Comparison of ENCODE assay signal across 10 mouse cellular contexts in the genomic region with DNA sequence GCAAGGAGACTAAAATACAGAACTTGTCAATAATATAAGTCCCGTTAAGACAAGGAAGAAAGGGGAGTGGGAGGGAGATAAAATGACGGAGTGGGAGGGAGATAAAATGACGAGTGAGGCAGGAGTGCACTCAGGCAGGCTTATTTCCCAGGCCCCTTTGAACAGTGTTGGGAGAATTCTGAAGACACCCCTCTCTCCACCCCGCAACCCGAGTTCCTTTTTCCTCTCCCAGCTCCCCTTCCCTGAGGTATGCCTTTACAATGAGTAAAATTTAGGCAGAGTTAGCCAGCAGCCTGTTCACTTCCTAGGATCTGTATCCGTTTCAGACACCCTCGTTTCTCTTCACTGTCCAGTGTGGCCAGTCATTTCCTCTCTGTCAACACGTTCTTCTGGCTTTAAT.
A peak's percentile ranks its signal among the peaks of the same experiment; 100 is the strongest.
DNase-seq lines count a peak whose midpoint lies in the region; ATAC-seq and TF ChIP-seq lines count a peak whose summit lies in the region.
"Had no signal": no experiment of that assay in that cellular context is flagged by ENCODE, and none has a peak within 500 bp of the region (broad histone marks: within the 10 kb centered on the region; RNA-seq: fewer than 3 reads in every experiment).

No protein-coding gene starts in this region.

- no peaks in the 10 kb centered on the region for H3K4me1 ChIP-seq in kidney, embryonic 14.5 days (ENCODE audit: control insufficient read depth, insufficient read depth, low read length)
- H3K4me1 ChIP-seq in kidney, adult 2 months (ENCODE audit: control insufficient read depth, insufficient read depth, low read length) = no peaks in the 10 kb centered on the region
- peaks cover 4% of the 10 kb centered on the region; the same call in 1 of the 2 replicates for H3K4me1 ChIP-seq in embryonic facial prominence, embryonic 15.5 days
- peaks cover 14% of the 10 kb centered on the region for H3K4me1 ChIP-seq in hindbrain, embryonic 10.5 days (replicated peaks)
- H3K4me1 ChIP-seq in midbrain, embryonic 13.5 days (replicated peaks) = peaks cover 19% of the 10 kb centered on the region
- H3K4me1 ChIP-seq: liver, embryonic 15.5 days had no signal

- H3K36me3 ChIP-seq in kidney, embryonic 14.5 days (ENCODE audit: control insufficient read depth, insufficient read depth, low read length) = no peaks in the 10 kb centered on the region
- no peaks in the 10 kb centered on the region for H3K36me3 ChIP-seq in kidney, adult 2 months (ENCODE audit: control insufficient read depth, insufficient read depth, low read length)
- H3K36me3 ChIP-seq in embryonic facial prominence, embryonic 15.5 days = no peaks in the 10 kb centered on the region
- H3K36me3 ChIP-seq in hindbrain, embryonic 10.5 days = no peaks in the 10 kb centered on the region
- no peaks in the 10 kb centered on the region for H3K36me3 ChIP-seq in midbrain, embryonic 13.5 days
- H3K36me3 ChIP-seq: liver, embryonic 15.5 days had no signal

- no peak overlapping the region for H3K9ac ChIP-seq in kidney, embryonic 14.5 days (ENCODE audit: low read depth, low read length)
- no peak overlapping the region for H3K9ac ChIP-seq in embryonic facial prominence, embryonic 15.5 days
- no peak overlapping the region; the same call in 1 of the 2 replicates for H3K9ac ChIP-seq in midbrain, embryonic 13.5 days (replicated peaks)
- H3K9ac ChIP-seq: liver, embryonic 15.5 days had no signal

- no peak for TF ChIP-seq CTCF in kidney, adult 2 months (conservative IDR thresholded peaks at IDR 0.05; ENCODE audit: insufficient read depth, insufficient read length, low read depth, low read length)

- H3K4me3 ChIP-seq in kidney, embryonic 14.5 days (ENCODE audit: low read length) = peak overlapping the region; percentile 27; the same call in 1 of the 2 replicates
- no peak overlapping the region for H3K4me3 ChIP-seq in kidney, adult 2 months (ENCODE audit: insufficient read depth, low read depth, low read length)
- H3K4me3 ChIP-seq in embryonic facial prominence, embryonic 15.5 days (replicated peaks) = no peak overlapping the region
- peak overlapping the region; percentile 46 for H3K4me3 ChIP-seq in hindbrain, embryonic 10.5 days
- no peak overlapping the region for H3K4me3 ChIP-seq in midbrain, embryonic 13.5 days (replicated peaks)
- H3K4me3 ChIP-seq: liver, embryonic 15.5 days had no signal

- H3K27me3 ChIP-seq in kidney, embryonic 14.5 days (ENCODE audit: control insufficient read depth, insufficient read depth, low read length) = peaks cover 11% of the 10 kb centered on the region
- no peaks in the 10 kb centered on the region for H3K27me3 ChIP-seq in kidney, adult 2 months (replicated peaks; ENCODE audit: control insufficient read depth, insufficient read depth, low read length)
- H3K27me3 ChIP-seq in embryonic facial prominence, embryonic 15.5 days = peaks cover 29% of the 10 kb centered on the region
- peaks cover 34% of the 10 kb centered on the region for H3K27me3 ChIP-seq in hindbrain, embryonic 10.5 days (ENCODE audit: insufficient read depth, poor library complexity, severe bottlenecking)
- H3K27me3 ChIP-seq in midbrain, embryonic 13.5 days = peaks cover 11% of the 10 kb centered on the region; the same call in 1 of the 2 replicates

- 7% methylated on average over 8 of the region's 8 CpGs for WGBS in kidney, embryonic 14.5 days
- WGBS in kidney, adult 2 months = 30% methylated on average over 8 of the region's 8 CpGs
- WGBS in embryonic facial prominence, embryonic 15.5 days = 11% methylated on average over 8 of the region's 8 CpGs
- 16% methylated on average over 8 of the region's 8 CpGs for WGBS in hindbrain, embryonic 10.5 days
- 9% methylated on average over 8 of the region's 8 CpGs for WGBS in midbrain, embryonic 13.5 days

- DNase-seq in kidney, adult 2 months = no peak
- peak; percentile 7 for DNase-seq in hindbrain, embryonic 10.5 days (ENCODE audit: low spot score)
- DNase-seq in ovary, postnatal 14 days (ENCODE audit: low spot score) = no peak
- DNase-seq in cerebellum, adult 9-11 months = no peak
- DNase-seq in thymus, postnatal 10 days (ENCODE audit: low spot score in 2 of 2) = no peak
- DNase-seq: spleen, adult 18-20 months had no signal

- H3K9me3 ChIP-seq in kidney, embryonic 14.5 days (ENCODE audit: control insufficient read depth, low read length) = no peaks in the 10 kb centered on the region
- no peaks in the 10 kb centered on the region for H3K9me3 ChIP-seq in embryonic facial prominence, embryonic 15.5 days (replicated peaks)
- H3K9me3 ChIP-seq in hindbrain, embryonic 10.5 days = no peaks in the 10 kb centered on the region
- no peaks in the 10 kb centered on the region for H3K9me3 ChIP-seq in midbrain, embryonic 13.5 days
- H3K9me3 ChIP-seq: liver, embryonic 15.5 days had no signal

- H3K27ac ChIP-seq in kidney, embryonic 14.5 days (ENCODE audit: low read depth, low read length) = no peak overlapping the region
- H3K27ac ChIP-seq in kidney, adult 2 months (ENCODE audit: insufficient read depth, low read depth, low read length) = no peak overlapping the region
- no peak overlapping the region for H3K27ac ChIP-seq in embryonic facial prominence, embryonic 15.5 days (replicated peaks)
- H3K27ac ChIP-seq in hindbrain, embryonic 10.5 days = no peak overlapping the region
- H3K27ac ChIP-seq in midbrain, embryonic 13.5 days = no peak overlapping the region
- H3K27ac ChIP-seq: liver, embryonic 15.5 days had no signal

- TF ChIP-seq POLR2A in kidney, adult 2 months (IDR thresholded peaks at IDR 0.05; ENCODE audit: low read depth, low read length) = no peak

- no peak for ATAC-seq in kidney, embryonic 14.5 days (ENCODE audit: low FRiP score, low TSS enrichment)
- ATAC-seq in embryonic facial prominence, embryonic 15.5 days (ENCODE audit: insufficient number of reproducible peaks, low FRiP score, low TSS enrichment, low read depth) = no peak
- ATAC-seq in midbrain, embryonic 13.5 days = peak; percentile 51; the same call in 1 of the 2 replicates

- peak overlapping the region; percentile 56 for H3K4me2 ChIP-seq in kidney, embryonic 14.5 days (replicated peaks; ENCODE audit: low read depth, low read length)
- 0 out of 2 replicates have a peak overlapping the region, but pooled peaks have one; percentile 12 for H3K4me2 ChIP-seq in embryonic facial prominence, embryonic 15.5 days (replicated peaks)
- H3K4me2 ChIP-seq in midbrain, embryonic 13.5 days (replicated peaks) = peak overlapping the region; percentile 49
- H3K4me2 ChIP-seq: liver, embryonic 15.5 days had no signal

Comparison
In these comparisons a context has a peak if more than half of its experiments do, and no peak if none do; other contexts are left out.
1. H3K4me3 ChIP-seq: peak in kidney, embryonic 14.5 days (single experiment) and hindbrain, embryonic 10.5 days (single experiment); none in kidney, adult 2 months (single experiment), embryonic facial prominence, embryonic 15.5 days (single experiment) and midbrain, embryonic 13.5 days (single experiment).
2. Peak in every context shown above with its lines, with median percentiles within 50 percentile points of each other: H3K4me2 ChIP-seq.